Mouse (Mus musculus) lung, postnatal 10 days (tissue): ENCODE data around the gene Zfp276.

Source experiments
- DNase-seq: peaks from one replicate; pipeline ENCODE4 v3.0.0; 2021

Gene Zfp276

DNA sequence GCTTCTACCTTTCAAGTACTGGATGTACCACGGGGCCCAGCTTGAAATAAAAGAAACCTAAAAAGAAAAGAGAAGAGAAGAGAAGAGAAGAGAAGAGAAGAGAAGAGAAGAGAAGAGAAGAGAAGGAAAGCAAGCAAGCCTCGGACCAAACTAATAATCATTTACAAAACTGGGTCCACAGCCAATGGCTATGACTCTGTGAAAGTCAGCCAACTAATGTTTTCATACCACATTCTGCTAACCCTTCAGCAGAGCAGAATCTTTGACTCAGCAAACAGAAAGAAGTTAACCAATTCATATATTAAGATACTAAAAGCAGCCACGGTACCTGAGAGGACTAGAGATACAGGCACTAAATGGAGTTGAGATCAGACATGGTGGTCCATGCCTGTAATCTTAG lies 38.3 kb downstream of the Zfp276 start:
- no peak for DNase-seq

DNA sequence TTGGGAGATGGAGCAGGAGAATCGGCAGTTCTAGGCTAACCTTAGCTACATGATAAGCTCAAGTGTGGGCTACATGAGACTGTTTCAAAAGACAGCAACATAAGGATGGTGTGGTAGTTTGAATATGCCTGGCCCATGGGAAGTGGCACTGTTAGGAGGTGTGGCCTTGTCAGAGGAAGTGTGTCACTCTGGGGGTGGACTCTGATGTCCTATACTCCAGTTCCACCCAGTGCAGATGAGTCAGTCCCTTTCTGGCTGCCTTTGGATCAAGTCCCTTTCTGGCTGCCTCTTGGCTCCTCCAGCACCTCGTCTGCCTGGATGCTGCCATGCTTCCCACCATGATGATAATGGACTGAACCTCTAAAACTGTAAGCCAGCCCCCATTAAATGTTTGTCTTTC lies 38.8 kb downstream of the Zfp276 start:
- no peak for DNase-seq

DNA sequence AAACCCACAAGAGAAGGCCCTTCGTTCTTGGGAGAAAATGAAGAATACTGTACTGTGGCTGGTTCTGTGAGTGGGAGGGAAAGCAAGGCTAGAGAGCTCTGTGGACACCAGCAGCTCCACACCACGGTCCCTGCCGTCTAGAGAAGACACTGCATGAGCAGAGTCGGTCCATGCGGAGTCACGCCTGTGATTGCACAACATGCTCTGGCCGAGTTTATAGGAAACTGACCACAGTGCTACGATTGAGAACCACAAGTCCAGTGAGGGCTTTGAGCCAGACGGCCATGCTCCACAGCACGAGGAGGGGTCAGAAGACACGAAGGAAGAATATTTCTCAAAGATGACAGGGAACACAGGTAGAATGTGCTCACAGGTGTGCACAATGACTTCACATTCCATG lies 44.3 kb downstream of the Zfp276 start:
- no peak for DNase-seq

DNA sequence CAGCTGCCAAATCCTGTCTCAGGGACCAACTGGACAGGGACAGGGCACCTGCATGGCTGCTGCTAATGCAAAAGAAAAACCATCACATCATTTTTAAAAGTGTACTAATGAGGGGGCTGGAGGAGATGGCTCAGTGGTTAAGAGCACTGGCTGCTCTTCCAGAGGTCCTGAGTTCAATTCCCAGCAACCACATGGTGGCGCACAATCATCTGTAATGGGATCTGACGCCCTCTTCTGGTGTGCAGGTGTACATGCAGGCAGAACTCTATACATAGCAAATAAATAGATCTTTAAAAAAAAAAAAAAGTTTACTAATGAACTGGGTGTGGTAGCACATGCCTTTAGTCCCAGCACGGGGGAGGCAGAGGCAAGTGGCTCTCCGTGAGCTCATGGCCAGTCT lies 54.7 kb downstream of the Zfp276 start:
- DNase-seq, result no peak

DNA sequence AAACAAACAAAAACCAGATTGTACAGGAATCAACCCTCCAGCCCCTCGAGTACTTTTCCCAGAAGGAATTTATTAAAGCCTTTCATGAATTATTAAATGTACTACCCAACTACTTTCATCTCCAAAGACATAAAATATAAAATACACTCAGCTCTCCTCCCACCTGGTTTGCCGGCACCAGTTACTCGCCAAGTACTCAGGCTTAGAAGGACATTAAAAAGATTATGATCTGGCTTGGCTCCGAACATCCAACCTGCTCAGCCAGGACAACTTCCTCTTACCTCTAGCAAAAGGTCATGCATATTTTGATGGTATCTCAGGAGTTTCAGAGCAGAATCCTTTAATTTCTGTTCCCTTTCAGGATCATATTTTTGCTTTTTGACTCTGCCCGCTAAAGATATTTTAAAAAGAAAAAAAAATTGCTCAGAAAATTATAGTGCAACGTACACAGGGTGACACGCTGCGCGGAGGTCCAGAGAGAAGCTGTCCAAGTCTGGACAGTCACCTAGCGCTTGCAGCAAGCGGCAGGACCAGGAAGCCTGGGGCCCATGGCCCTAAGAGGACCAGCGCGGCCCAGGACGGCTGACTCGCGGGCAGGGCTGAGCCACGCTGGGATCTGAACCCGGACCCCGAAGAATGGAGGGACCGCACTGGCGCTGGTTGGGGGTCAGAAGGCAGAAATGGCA lies 63.9 kb downstream of the Zfp276 start:
- no peak for DNase-seq

DNA sequence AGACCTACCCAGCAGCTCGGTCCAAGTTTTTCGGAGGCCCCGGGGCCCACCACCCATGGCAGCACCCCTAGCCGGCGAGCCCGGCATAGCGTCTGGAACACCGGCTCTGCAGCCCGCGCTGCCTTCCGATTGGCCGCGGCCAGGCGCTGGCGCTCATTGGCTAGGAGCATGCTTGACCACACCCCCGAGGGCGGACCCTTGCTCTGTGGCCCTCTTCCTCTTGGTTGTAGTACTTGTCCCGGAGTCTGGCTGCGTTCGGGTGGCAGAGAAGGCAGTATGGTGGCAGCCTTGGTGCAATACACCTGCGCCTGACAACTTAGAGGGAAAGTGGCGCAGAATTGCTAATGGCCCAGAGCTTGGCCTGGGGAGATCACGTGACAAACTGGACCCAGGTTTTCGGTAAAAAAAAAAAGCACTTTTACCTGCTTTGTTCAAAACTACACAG lies 64.5 kb downstream of the Zfp276 start, which contains the start of gene Fanca:
Fanca (minus strand) TSS at position 110 of the 445 bp plus-strand sequence.
- DNase-seq, result peak; percentile 97
